Mouse (Mus musculus) spleen, postnatal 4 days (tissue): ENCODE measurements at regions not wholly inside any gene's neighbourhood (a gene's known extent, or its start where the extent isn't known, plus 50 kb on each side); places are given as distances from the start of the nearest gene placed in this dataset.

ENCODE experiments used
- DNase-seq, 2 experiments: peaks; one replicate each; pipeline ENCODE4 v3.0.0; 2022; ENCODE audit warnings: low spot score in 2 of 2

GRCm38 (mm10) chr1:77754326-77754725, 239.4 kb upstream of the Epha4 start:
- no peak for DNase-seq

GRCm38 (mm10) chr1:77748483-77749465, 233.9 kb upstream of the Epha4 start:
- DNase-seq, result no peak

- DNase-seq, result no peak
Observed at GRCm38 (mm10) chr1:77732099-77732498, 217.2 kb upstream of the Epha4 start.

GRCm38 (mm10) chr1:77727561-77727960, 212.7 kb upstream of the Epha4 start:
- DNase-seq, result no peak

- no peak for DNase-seq
Observed at GRCm38 (mm10) chr1:77723246-77723645, 208.4 kb upstream of the Epha4 start.

GRCm38 (mm10) chr1:77720859-77721258, 206.0 kb upstream of the Epha4 start:
- DNase-seq, result no peak

- no peak for DNase-seq
Observed at GRCm38 (mm10) chr1:77713001-77713400, 198.1 kb upstream of the Epha4 start.

- DNase-seq, result no peak
Observed at GRCm38 (mm10) chr1:77708202-77709020, 193.5 kb upstream of the Epha4 start.

- DNase-seq, result no peak
Observed at GRCm38 (mm10) chr1:77695228-77696018, 180.5 kb upstream of the Epha4 start.

GRCm38 (mm10) chr1:77663345-77663744, 148.5 kb upstream of the Epha4 start:
- DNase-seq, result no peak

- DNase-seq, result no peak
Observed at GRCm38 (mm10) chr1:77660436-77660835, 145.5 kb upstream of the Epha4 start.

- DNase-seq, result no peak
Observed at GRCm38 (mm10) chr1:77637025-77637424, 122.1 kb upstream of the Epha4 start.

- no peak for DNase-seq
Observed at GRCm38 (mm10) chr1:77629496-77630281, 114.8 kb upstream of the Epha4 start.

- no peak for DNase-seq
Observed at GRCm38 (mm10) chr1:77628861-77629260, 114.0 kb upstream of the Epha4 start.

GRCm38 (mm10) chr1:77617490-77617889, 102.6 kb upstream of the Epha4 start:
- DNase-seq, result no peak

GRCm38 (mm10) chr1:77600509-77600908, 85.6 kb upstream of the Epha4 start:
- no peak for DNase-seq

GRCm38 (mm10) chr1:77592649-77593048, 77.8 kb upstream of the Epha4 start:
- no peak for DNase-seq

- no peak for DNase-seq
Observed at GRCm38 (mm10) chr1:77592248-77592647, 77.4 kb upstream of the Epha4 start.

- DNase-seq, result no peak
Observed at GRCm38 (mm10) chr1:77589423-77589822, 74.5 kb upstream of the Epha4 start.

- no peak for DNase-seq
Observed at GRCm38 (mm10) chr1:77585520-77585919, 70.6 kb upstream of the Epha4 start.

- no peak for DNase-seq
Observed at GRCm38 (mm10) chr1:77568081-77568480, 53.2 kb upstream of the Epha4 start.
